Mouse (Mus musculus): ENCODE results near the gene Iqcg. TPM values are rescaled to one million over a fixed set of nuclear protein-coding genes. Genes with fewer than 3 reads are reported as not detected.

Gene Iqcg
- polyA plus RNA-seq, 2 experiments, result 0.15 to 0.91 TPM

- DNase-seq (ENCODE audit: low read depth in 3 of 3, low spot score in 3 of 3), result no peak
- Histone ChIP-seq H3K36me3 (replicated peaks; ENCODE audit: control insufficient read depth, insufficient read depth, low read depth) (no peaks in the 10 kb centered on the region), H3K4me3 (ENCODE audit: insufficient read depth in 1 of 2, low read depth in 2 of 2, low read length in 2 of 2) (no peak overlapping the region), H3K4me1 (replicated peaks; ENCODE audit: control insufficient read depth in 2 of 2, insufficient read depth in 2 of 2, low read length in 1 of 2) (no peaks in the 10 kb centered on the region), H3K4me2 (ENCODE audit: low read depth) (no peak overlapping the region), H3K9ac (replicated peaks) (no peak overlapping the region), H3K27me3 (ENCODE audit: control insufficient read depth, insufficient read depth, low read length) (no peaks in the 10 kb centered on the region), H3K9me3 (ENCODE audit: control insufficient read depth, low read length) (no peaks in the 10 kb centered on the region), H3K27ac (no peak overlapping the region)
- ATAC-seq (ENCODE audit: insufficient read depth), result no peak
- TF ChIP-seq EP300 (IDR thresholded peaks at IDR 0.05; ENCODE audit: low read depth) (no peak), CTCF (IDR thresholded peaks at IDR 0.05; ENCODE audit: low read depth) (no peak)
- 51% methylated on average over 1 of the region's 1 CpGs for WGBS (ENCODE audit: insufficient replicate concordance)
Measured at GRCm38 (mm10) chr16:33048004-33048403, 8.0 kb downstream of the Iqcg start.

- Histone ChIP-seq H3K4me2 (ENCODE audit: low read depth) (no peak overlapping the region), H3K27me3 (ENCODE audit: control insufficient read depth, insufficient read depth, low read length) (no peaks in the 10 kb centered on the region), H3K27ac (no peak overlapping the region), H3K36me3 (replicated peaks; ENCODE audit: control insufficient read depth, insufficient read depth, low read depth) (no peaks in the 10 kb centered on the region), H3K9ac (replicated peaks) (no peak overlapping the region), H3K9me3 (ENCODE audit: control insufficient read depth, low read length) (no peaks in the 10 kb centered on the region), H3K4me3 (ENCODE audit: insufficient read depth in 1 of 2, low read depth in 2 of 2, low read length in 2 of 2) (no peak overlapping the region), H3K4me1 (replicated peaks; ENCODE audit: control insufficient read depth in 2 of 2, insufficient read depth in 2 of 2, low read length in 1 of 2) (no peaks in the 10 kb centered on the region)
- DNase-seq (ENCODE audit: low read depth in 3 of 3, low spot score in 3 of 3) (no peak), ATAC-seq (ENCODE audit: insufficient read depth) (no peak)
- TF ChIP-seq EP300 (IDR thresholded peaks at IDR 0.05; ENCODE audit: low read depth), result no peak
- TF ChIP-seq CTCF (IDR thresholded peaks at IDR 0.05; ENCODE audit: low read depth), result no peak
- WGBS (ENCODE audit: insufficient replicate concordance), result 33% methylated on average over 2 of the region's 2 CpGs
Measured at GRCm38 (mm10) chr16:33043268-33043667, 12.8 kb downstream of the Iqcg start.

GRCm38 (mm10) chr16:33042682-33043081 is 13.3 kb downstream of the Iqcg start:
- Histone ChIP-seq H3K27ac (no peak overlapping the region), H3K27me3 (ENCODE audit: control insufficient read depth, insufficient read depth, low read length) (no peaks in the 10 kb centered on the region), H3K36me3 (replicated peaks; ENCODE audit: control insufficient read depth, insufficient read depth, low read depth) (no peaks in the 10 kb centered on the region), H3K9me3 (ENCODE audit: control insufficient read depth, low read length) (no peaks in the 10 kb centered on the region), H3K4me2 (ENCODE audit: low read depth) (no peak overlapping the region), H3K4me1 (replicated peaks; ENCODE audit: control insufficient read depth in 2 of 2, insufficient read depth in 2 of 2, low read length in 1 of 2) (no peaks in the 10 kb centered on the region), H3K9ac (replicated peaks) (no peak overlapping the region), H3K4me3 (ENCODE audit: insufficient read depth in 1 of 2, low read depth in 2 of 2, low read length in 2 of 2) (no peak overlapping the region)
- WGBS (ENCODE audit: insufficient replicate concordance), result 63% methylated on average over 1 of the region's 1 CpGs
- no peak for ATAC-seq (ENCODE audit: insufficient read depth)
- DNase-seq (ENCODE audit: low read depth in 3 of 3, low spot score in 3 of 3), result no peak
- no peak for TF ChIP-seq CTCF (IDR thresholded peaks at IDR 0.05; ENCODE audit: low read depth)
- no peak for TF ChIP-seq EP300 (IDR thresholded peaks at IDR 0.05; ENCODE audit: low read depth)

GRCm38 (mm10) chr16:33036006-33036405 is 20.0 kb downstream of the Iqcg start:
- Histone ChIP-seq H3K9me3 (ENCODE audit: control insufficient read depth, low read length) (no peaks in the 10 kb centered on the region), H3K36me3 (replicated peaks; ENCODE audit: control insufficient read depth, insufficient read depth, low read depth) (no peaks in the 10 kb centered on the region), H3K4me1 (replicated peaks; ENCODE audit: control insufficient read depth in 2 of 2, insufficient read depth in 2 of 2, low read length in 1 of 2) (no peaks in the 10 kb centered on the region), H3K4me3 (ENCODE audit: insufficient read depth in 1 of 2, low read depth in 2 of 2, low read length in 2 of 2) (no peak overlapping the region), H3K9ac (replicated peaks) (no peak overlapping the region), H3K4me2 (ENCODE audit: low read depth) (no peak overlapping the region), H3K27me3 (ENCODE audit: control insufficient read depth, insufficient read depth, low read length) (no peaks in the 10 kb centered on the region), H3K27ac (no peak overlapping the region)
- WGBS (ENCODE audit: insufficient replicate concordance), result 79% methylated on average over 4 of the region's 4 CpGs
- TF ChIP-seq CTCF (IDR thresholded peaks at IDR 0.05; ENCODE audit: low read depth), result no peak
- TF ChIP-seq EP300 (IDR thresholded peaks at IDR 0.05; ENCODE audit: low read depth), result no peak
- DNase-seq (ENCODE audit: low read depth in 3 of 3, low spot score in 3 of 3), result no peak
- ATAC-seq (ENCODE audit: insufficient read depth), result no peak

- no peak for TF ChIP-seq EP300 (IDR thresholded peaks at IDR 0.05; ENCODE audit: low read depth)
- no peak for TF ChIP-seq CTCF (IDR thresholded peaks at IDR 0.05; ENCODE audit: low read depth)
- no peaks in the 10 kb centered on the region for H3K36me3 ChIP-seq (replicated peaks; ENCODE audit: control insufficient read depth, insufficient read depth, low read depth)
- H3K27me3 ChIP-seq (ENCODE audit: control insufficient read depth, insufficient read depth, low read length), result no peaks in the 10 kb centered on the region
- no peak overlapping the region for H3K9ac ChIP-seq (replicated peaks)
- ATAC-seq (ENCODE audit: insufficient read depth) (no peak), DNase-seq (ENCODE audit: low read depth in 3 of 3, low spot score in 3 of 3) (no peak)
- no peak overlapping the region for H3K4me2 ChIP-seq (ENCODE audit: low read depth)
- no peak overlapping the region for H3K4me3 ChIP-seq (ENCODE audit: insufficient read depth in 1 of 2, low read depth in 2 of 2, low read length in 2 of 2)
- H3K27ac ChIP-seq, result no peak overlapping the region
- WGBS (ENCODE audit: insufficient replicate concordance), result 32% methylated on average over 7 of the region's 7 CpGs
- H3K9me3 ChIP-seq (ENCODE audit: control insufficient read depth, low read length), result no peaks in the 10 kb centered on the region
- no peaks in the 10 kb centered on the region for H3K4me1 ChIP-seq (replicated peaks; ENCODE audit: control insufficient read depth in 2 of 2, insufficient read depth in 2 of 2, low read length in 1 of 2)
Measured at GRCm38 (mm10) chr16:33026357-33026756, 29.7 kb downstream of the Iqcg start.
